Mouse (Mus musculus): ENCODE measurements at regions not wholly inside any gene's neighbourhood (a gene's known extent, or its start where the extent isn't known, plus 50 kb on each side); places are given as distances from the start of the nearest gene placed in this dataset.

GRCm38 (mm10) chr10:95040258-95040895 is 95.7 kb upstream of the Plxnc1 start:
- no peak for DNase-seq
- intact Hi-C loops (cut with DNase I): no loop called here

- DNase-seq: no peak
- intact Hi-C loops (cut with DNase I): no loop called here
Observed at GRCm38 (mm10) chr10:95036043-95036697, 91.5 kb upstream of the Plxnc1 start.

- intact Hi-C loops (cut with DNase I): no loop called here
- no peak for DNase-seq
Observed at GRCm38 (mm10) chr10:95035371-95035770, 90.7 kb upstream of the Plxnc1 start.

GRCm38 (mm10) chr10:95034566-95034965 is 89.9 kb upstream of the Plxnc1 start:
- no peak for DNase-seq
- intact Hi-C loops (cut with DNase I): no loop called here

- no peak for DNase-seq
- intact Hi-C loops (cut with DNase I): no loop called here
Observed at GRCm38 (mm10) chr10:95032760-95033716, 88.4 kb upstream of the Plxnc1 start.

- DNase-seq: no peak
- intact Hi-C loops (cut with DNase I): no loop called here
Observed at GRCm38 (mm10) chr10:95031371-95031770, 86.7 kb upstream of the Plxnc1 start.

- no peak for DNase-seq
- intact Hi-C loops (cut with DNase I): no loop called here
Observed at GRCm38 (mm10) chr10:95030801-95031200, 86.2 kb upstream of the Plxnc1 start.

GRCm38 (mm10) chr10:95029554-95029953 is 84.9 kb upstream of the Plxnc1 start:
- no peak for DNase-seq
- intact Hi-C loops (cut with DNase I): no loop called here

GRCm38 (mm10) chr10:95025569-95026327 is 81.1 kb upstream of the Plxnc1 start:
- DNase-seq: no peak
- intact Hi-C loops (cut with DNase I): no loop called here

GRCm38 (mm10) chr10:95021209-95021608 is 76.6 kb upstream of the Plxnc1 start:
- intact Hi-C loops (cut with DNase I): no loop called here
- no peak for DNase-seq

GRCm38 (mm10) chr10:95016896-95017295 is 72.3 kb upstream of the Plxnc1 start:
- no peak for DNase-seq
- intact Hi-C loops (cut with DNase I): no loop called here

- intact Hi-C loops (cut with DNase I): no loop called here
- no peak for DNase-seq
Observed at GRCm38 (mm10) chr10:95015298-95015951, 70.8 kb upstream of the Plxnc1 start.

- intact Hi-C loops (cut with DNase I): no loop called here
- peak; percentile 77 for DNase-seq
Observed at GRCm38 (mm10) chr10:95013946-95014345, 69.3 kb upstream of the Plxnc1 start.

GRCm38 (mm10) chr10:95013213-95013915 is 68.7 kb upstream of the Plxnc1 start:
- DNase-seq: no peak
- intact Hi-C loops (cut with DNase I): no loop called here

GRCm38 (mm10) chr10:95010333-95010732 is 65.7 kb upstream of the Plxnc1 start:
- intact Hi-C loops (cut with DNase I): no loop called here
- DNase-seq: no peak

GRCm38 (mm10) chr10:95009081-95009480 is 64.4 kb upstream of the Plxnc1 start:
- intact Hi-C loops (cut with DNase I): no loop called here
- no peak for DNase-seq

- intact Hi-C loops (cut with DNase I): no loop called here
- DNase-seq: peak; percentile 18 to 41
Observed at GRCm38 (mm10) chr10:95004065-95004763, 59.6 kb upstream of the Plxnc1 start.

- intact Hi-C loops (cut with DNase I): no loop called here
- DNase-seq: peak; percentile 35 to 44
Observed at GRCm38 (mm10) chr10:95003621-95004020, 59.0 kb upstream of the Plxnc1 start.

- DNase-seq: no peak
- intact Hi-C loops (cut with DNase I): no loop called here
Observed at GRCm38 (mm10) chr10:95001650-95002049, 57.0 kb upstream of the Plxnc1 start.
